Mouse (Mus musculus): ENCODE measurements around the gene Kcnip1. TPM values are rescaled to one million over a fixed set of nuclear protein-coding genes. Genes with fewer than 3 reads are reported as not detected.

Gene Kcnip1
- polyA plus RNA-seq (2017; shearing (Covaris generic)): not detected

- ATAC-seq: no peak
These were observed at the start of gene Kcnip1 for GRCm38 (mm10) chr11:33992938-33993337. TSS of gene Kcnip1 (minus strand) at chr11:33993152.

- no peak for ATAC-seq
These were observed 47.1 kb upstream of the Kcnip1 start for GRCm38 (mm10) chr11:34040061-34040460.

DNA sequence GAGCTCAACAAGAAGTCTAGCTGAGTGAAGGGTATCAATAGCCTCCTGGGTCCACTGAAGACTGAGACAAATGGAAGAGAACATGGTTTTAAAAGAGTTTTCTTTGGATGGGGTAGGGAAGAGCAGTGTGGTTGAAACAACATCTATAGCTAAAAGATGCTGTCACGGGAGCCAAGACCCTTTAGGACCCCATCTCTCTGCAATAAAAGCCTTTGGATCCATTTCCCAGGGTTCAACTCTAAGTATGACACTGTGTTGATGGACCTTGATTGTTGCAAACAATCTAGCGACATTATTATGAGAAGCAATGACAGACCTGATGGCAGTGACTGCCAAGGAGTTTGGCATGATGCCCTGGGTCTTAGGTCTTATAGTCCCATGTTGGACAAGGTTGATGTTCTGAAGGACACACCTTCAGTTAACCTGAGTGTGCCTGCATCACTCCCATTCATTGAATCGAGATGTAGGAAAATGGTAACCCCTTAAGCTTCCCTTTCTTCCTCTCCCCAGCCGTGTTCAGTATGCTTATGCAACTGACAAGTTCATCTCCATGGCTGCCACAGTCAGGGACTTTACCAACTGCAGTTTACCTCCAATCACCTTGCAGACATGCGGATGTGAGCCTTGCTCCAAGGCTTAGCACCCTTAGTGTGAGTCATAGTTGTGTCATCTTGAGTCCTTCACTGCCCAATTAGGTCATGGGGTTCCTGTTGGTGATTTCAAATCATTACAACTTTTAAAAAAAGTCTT, 43.1 kb upstream of the Kcnip1 start:
- peak; percentile 93 for ATAC-seq

DNA sequence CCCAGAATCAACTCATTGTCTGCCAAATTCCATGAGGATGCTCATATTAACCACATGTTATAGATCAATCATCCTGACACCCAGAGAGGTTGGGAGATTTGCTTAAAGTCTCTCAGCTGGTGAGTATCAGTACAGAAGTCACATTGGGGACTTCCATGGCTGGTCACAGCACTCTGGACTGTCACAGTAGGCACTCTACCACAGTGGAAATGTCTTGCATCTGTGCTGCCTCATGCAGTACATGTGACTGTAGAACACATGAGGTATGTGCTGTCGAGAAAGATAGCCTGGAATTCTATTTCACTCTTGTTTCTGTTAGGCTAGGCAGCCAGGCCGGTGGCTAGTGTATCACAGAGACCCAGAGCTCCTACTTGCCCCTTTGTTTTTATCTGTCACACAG, 41.8 kb upstream of the Kcnip1 start:
- ATAC-seq: no peak

GRCm38 (mm10) chr11:34034008-34034505, 41.1 kb upstream of the Kcnip1 start:
- ATAC-seq: peak; percentile 18

- ATAC-seq: peak; percentile 65
These were observed 38.3 kb upstream of the Kcnip1 start for GRCm38 (mm10) chr11:34031015-34031805.

DNA sequence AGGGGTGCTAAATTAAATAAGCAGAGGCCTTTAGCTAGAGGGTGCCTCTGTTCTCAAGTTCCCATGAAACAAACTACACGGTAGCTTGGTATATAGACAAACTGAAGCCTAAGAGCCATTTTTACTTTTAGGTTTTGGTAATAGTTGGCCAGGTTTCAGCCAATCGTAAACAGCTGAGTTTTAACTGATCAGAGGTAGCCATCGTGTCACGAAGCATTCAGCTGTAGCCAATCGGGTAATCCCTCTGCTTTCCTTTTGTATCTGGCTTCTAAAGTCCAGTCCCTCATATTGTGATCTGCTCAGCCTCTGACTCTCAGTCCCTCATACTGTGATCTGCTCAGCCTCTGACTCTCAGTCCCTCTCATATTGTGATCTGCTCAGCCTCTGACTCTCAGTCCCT, 36.7 kb upstream of the Kcnip1 start:
- no peak for ATAC-seq

DNA sequence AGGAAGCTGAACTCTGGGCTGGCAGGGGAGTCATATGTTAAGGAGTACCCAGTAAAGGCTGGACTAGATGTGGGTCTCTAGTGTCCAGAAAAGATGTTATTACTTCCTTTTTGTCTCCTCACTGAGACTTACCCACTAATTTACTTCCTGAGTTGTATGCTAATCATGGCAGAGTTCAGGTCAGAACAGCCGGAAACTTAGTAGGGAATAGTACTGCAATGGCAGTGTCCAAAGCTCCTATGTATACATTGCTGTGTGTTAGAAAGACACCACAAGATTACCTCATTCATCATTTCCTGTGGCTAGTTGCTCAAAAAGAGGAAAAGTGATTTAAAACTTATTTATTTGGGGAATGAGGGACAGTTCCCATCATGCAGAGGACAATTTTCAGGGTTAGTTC, 32.1 kb upstream of the Kcnip1 start:
- ATAC-seq: no peak

DNA sequence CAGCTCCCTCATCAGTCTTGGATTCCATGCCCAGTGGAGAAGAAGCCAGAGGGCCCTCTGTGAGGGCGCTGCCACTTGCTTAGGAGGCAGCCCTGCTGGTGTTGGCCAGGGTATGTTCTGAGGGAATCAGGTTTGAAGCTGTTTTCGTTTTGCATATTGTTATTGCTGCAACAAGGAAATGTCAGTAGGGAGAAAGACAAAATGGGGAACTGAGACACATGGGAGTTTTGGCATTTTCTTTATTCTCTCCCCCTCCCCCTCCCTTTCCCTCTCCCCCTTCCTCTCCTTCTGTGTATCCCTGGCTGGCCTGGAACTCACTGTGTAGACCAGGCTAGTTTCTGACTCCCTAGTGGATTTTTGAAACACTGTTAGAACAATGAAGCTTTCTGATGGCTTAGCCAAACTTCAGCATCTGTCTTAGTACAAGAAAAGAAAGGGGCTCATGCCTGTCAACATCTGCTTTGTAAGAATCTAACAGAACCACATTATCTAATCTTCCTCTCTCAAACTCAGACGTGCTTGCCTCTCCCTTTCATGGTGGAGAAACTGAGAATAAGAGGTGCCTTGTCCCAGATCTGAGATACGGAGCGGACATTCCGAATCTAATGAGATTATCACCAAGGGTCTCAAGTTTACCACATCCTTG, 19.2 kb upstream of the Kcnip1 start:
- ATAC-seq: no peak

DNA sequence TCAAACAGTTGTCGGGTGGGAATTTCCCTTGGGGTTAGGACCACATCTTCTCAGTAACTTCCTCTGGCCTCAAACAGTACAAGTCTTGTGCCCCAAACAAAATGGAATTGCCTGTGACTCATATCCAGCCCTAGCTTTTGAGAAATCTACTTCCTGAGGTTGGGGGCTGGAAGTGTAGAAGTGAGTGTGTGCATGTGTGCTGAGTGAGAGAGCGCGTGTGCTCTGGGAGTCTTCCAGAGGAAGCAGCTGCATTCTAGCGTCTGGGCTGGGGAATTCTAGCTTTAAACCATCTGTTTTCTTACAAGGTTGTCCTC, 17.9 kb upstream of the Kcnip1 start:
- ATAC-seq: peak; percentile 70

DNA sequence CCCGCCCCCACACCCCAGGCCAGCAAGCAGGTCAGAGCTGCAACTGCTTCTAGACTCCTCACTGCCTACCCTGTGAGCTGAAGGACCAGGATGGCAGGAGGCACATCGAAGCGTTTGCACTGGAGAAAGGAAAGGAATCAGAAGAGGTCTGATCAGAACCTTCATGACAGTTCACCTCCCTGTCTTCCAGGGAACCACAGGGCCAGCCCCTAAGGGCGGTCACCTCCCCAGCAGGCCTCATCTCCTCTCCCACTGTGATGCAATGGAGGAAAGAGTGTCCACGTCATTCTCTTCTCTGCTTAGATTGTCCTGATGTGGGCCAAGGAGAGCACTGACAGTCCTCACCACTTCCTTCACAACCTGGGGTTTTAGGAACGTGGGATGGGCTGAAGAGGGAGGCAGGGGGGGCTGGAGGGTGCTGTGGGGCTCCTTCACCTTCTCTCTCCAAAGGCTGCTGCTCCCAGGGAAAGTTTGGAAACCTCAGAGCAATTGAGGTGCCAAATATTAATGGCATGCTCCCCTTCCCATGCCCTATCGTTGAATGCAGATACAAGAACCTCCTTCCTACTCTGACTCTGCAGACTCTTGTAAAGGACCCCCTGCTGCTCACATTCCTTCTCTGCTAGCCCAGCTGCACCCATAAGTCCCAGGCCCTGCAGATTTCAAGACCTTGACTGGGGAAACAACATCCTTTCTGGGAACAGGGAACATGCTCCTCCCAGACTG, 17.3 kb upstream of the Kcnip1 start:
- ATAC-seq: peak; percentile 60

GRCm38 (mm10) chr11:34009316-34010087, 16.6 kb upstream of the Kcnip1 start:
- peak; percentile 8 for ATAC-seq

DNA sequence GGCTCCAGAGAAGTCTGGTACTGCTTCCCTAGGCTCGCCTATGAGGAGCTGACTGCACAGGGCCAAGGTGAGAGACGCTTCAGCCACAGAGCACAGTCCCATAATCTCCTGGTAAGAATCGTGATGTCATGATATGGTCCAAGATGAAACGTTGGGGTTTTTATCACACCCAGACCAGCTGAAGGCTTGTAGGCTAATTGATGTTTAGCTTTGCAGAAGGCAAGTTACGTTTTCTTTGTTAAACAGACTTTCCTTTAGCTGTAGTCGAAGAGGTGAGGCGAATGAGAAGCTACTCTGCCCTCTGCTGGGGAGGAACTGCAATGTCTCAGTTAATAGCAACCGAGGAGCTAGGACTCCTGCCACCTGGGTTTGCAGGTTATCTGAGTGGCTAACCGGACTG, 15.8 kb upstream of the Kcnip1 start:
- ATAC-seq: peak; percentile 43

- no peak for ATAC-seq
These were observed 15.3 kb upstream of the Kcnip1 start for GRCm38 (mm10) chr11:34008214-34008613.

DNA sequence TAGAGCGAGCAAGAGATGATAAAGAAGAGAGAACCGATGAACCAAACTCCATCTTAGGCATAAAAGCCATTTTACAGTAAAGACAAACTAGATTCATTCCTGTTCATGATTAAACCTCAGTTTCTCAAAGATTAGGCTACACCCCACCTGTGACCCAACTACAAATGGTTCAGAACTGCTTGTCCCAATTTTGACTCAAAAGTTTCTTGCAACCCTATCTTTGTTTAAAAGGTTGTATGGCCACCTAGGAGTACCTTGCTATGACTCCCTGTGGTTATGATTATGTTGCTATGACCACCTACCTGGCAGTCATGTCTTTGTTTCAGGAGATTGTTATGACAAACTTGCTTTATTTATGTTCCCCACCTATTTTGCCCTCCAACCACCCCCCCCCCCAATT, 14.7 kb upstream of the Kcnip1 start:
- no peak for ATAC-seq

GRCm38 (mm10) chr11:34002593-34002965, 9.6 kb upstream of the Kcnip1 start:
- no peak for ATAC-seq

- ATAC-seq: peak; percentile 49
These were observed 9.1 kb upstream of the Kcnip1 start for GRCm38 (mm10) chr11:34001938-34002592.

GRCm38 (mm10) chr11:34000416-34000815, 7.5 kb upstream of the Kcnip1 start:
- no peak for ATAC-seq

- no peak for ATAC-seq
These were observed 5.3 kb upstream of the Kcnip1 start for GRCm38 (mm10) chr11:33998244-33998643.

GRCm38 (mm10) chr11:33993496-33993895, 544 bp upstream of the Kcnip1 start:
- no peak for ATAC-seq

GRCm38 (mm10) chr11:33990002-33990401, 3.0 kb downstream of the Kcnip1 start:
- no peak for ATAC-seq
